Mouse (Mus musculus) liver, adult 2 months (tissue): ENCODE data around the gene Pcx. TPM values are rescaled to one million over a fixed set of nuclear protein-coding genes. Genes with fewer than 3 reads are reported as not detected.

Experiments used
- DNase-seq: peaks from one replicate; pipeline ENCODE4 v3.0.0-alpha.2; 2011; ENCODE audit warnings: low read depth, low spot score; ENCODE audit errors: extremely low read depth
- H3K27ac ChIP-seq: fragments of 200-500 bp; replicated peaks from 2 replicates; pipeline ENCODE4 v1.5.1; 2012; ENCODE audit warnings: low read depth, mild to moderate bottlenecking, control low read depth, inconsistent platforms, low read length; ENCODE audit not compliant: insufficient read depth
- H3K27me3 ChIP-seq: fragments of 200-500 bp; 2 replicates; pipeline ENCODE4 v1.6.1; 2012; ENCODE audit warnings: mild to moderate bottlenecking, moderate library complexity, low read length, inconsistent platforms; ENCODE audit not compliant: control insufficient read depth, insufficient read depth
- H3K36me3 ChIP-seq: fragments of 200-500 bp; 2 replicates; pipeline ENCODE4 v1.6.1; 2012; ENCODE audit warnings: low read length, inconsistent platforms; ENCODE audit not compliant: control insufficient read depth, insufficient read depth
- H3K4me1 ChIP-seq: fragments of 200-500 bp; 2 replicates; pipeline ENCODE4 v1.6.1; 2011; ENCODE audit warnings: low read length; ENCODE audit not compliant: control insufficient read depth, insufficient read depth
- H3K4me3 ChIP-seq: fragments of 200-500 bp; 2 replicates; pipeline ENCODE4 v1.5.1; 2011; ENCODE audit warnings: low read depth, mild to moderate bottlenecking, control low read depth, low read length, moderate library complexity; ENCODE audit not compliant: insufficient read depth
- H3K79me2 ChIP-seq: fragments of 200-500 bp; 2 replicates; pipeline ENCODE4 v1.6.1; 2012; ENCODE audit warnings: inconsistent platforms, mild to moderate bottlenecking, low read length, moderate library complexity; ENCODE audit not compliant: control insufficient read depth, insufficient read depth
- H3K9ac ChIP-seq: fragments of 200-500 bp; 2 replicates; pipeline ENCODE4 v1.6.1; 2012; ENCODE audit warnings: low read depth, mild to moderate bottlenecking, control low read depth, inconsistent platforms, low read length
- CTCF ChIP-seq: fragments of 200-500 bp; IDR thresholded peaks from 2 replicates; pipeline ENCODE4 v1.5.1; 2011; ENCODE audit warnings: low read depth, low read length, control low read depth
- POLR2A ChIP-seq: fragments of 200-500 bp; IDR thresholded peaks from 2 replicates; pipeline ENCODE4 v1.6.1; 2011; ENCODE audit warnings: low read length, control low read depth; ENCODE audit not compliant: insufficient read depth; ENCODE audit errors: extremely low read depth
- WGBS: fragments of 180-500 bp; shearing (Covaris S2); methylation state at CpG from one replicate; pipeline ENCODE4 v1.1.7; 2018; 5-methylcytosine and 5-hydroxymethylcytosine counted together
- polyA plus RNA-seq: library from polyadenylated mRNA; depleted of rRNA; stranded (reverse); fragments of >200 nt; gene quantifications from 2 replicates; pipeline ENCODE4 v1.2.3, GENCODE M21; 2012
- total RNA-seq: library from RNA; depleted of rRNA; stranded (reverse); fragments of >200 nt; gene quantifications from 2 replicates; pipeline ENCODE4 v1.2.3, GENCODE M21; 2014

Gene Pcx
- total and polyA plus RNA-seq, 2 experiments, result 237 to 269 TPM

DNA sequence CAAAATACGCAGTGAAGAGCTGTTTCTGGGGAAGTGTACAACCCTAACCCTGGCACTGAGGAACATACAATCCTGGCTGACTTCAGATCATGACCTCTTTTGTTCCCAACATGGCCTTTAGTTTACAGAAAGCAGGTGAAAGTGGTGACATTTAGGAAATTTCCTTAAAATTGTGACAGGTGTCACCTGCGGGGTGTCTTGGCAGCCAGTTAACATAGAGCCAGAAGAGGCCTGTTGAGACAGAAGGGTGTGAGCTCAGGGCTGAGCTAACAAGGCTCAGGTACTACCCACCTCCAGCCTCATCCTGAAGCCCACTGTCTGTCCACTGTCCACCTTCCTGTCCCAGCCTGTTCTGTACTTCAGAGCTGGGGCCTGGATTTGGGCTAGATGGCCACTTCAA, 30.2 kb upstream of the Pcx start:
- DNase-seq, result no peak
- no peaks in the 10 kb centered on the region for H3K79me2 ChIP-seq
- WGBS, result 88% methylated on average over 2 of the region's 2 CpGs
- TF ChIP-seq POLR2A (no peak), CTCF (no peak)
- no peaks in the 10 kb centered on the region for H3K36me3 ChIP-seq
- H3K9ac ChIP-seq, result no peak overlapping the region
- H3K4me1 ChIP-seq, result peaks cover 6% of the 10 kb centered on the region; the same call in 1 of the 2 replicates
- no peak overlapping the region for H3K4me3 ChIP-seq
- H3K27me3 ChIP-seq, result peaks cover 5% of the 10 kb centered on the region; the same call in 1 of the 2 replicates
- no peak overlapping the region for H3K27ac ChIP-seq

DNA sequence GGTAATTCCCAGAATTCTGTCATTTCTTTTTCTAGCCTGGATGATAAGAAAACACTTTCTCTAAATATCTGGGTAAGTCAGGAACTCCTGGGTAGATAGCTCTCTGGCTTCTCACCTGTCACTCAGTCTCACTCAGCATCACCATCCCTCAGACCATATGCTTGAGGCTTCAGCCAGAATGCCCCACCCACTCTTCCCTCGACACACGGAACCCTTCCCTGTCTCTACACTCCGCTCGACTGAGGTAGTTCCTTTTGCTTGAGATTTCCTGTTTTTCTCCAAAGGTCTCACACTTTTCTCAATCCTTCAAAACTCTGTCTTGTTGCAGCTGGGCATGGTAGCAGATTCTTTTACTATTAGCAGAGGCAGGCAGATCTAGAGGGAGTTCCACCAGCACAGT, 28.9 kb upstream of the Pcx start:
- H3K4me3 ChIP-seq, result no peak overlapping the region
- H3K4me1 ChIP-seq, result peaks cover 6% of the 10 kb centered on the region; the same call in 1 of the 2 replicates
- no peak overlapping the region for H3K9ac ChIP-seq
- H3K27me3 ChIP-seq, result peaks cover 5% of the 10 kb centered on the region; the same call in 1 of the 2 replicates
- no peak overlapping the region for H3K27ac ChIP-seq
- TF ChIP-seq CTCF, result no peak
- no peak for TF ChIP-seq POLR2A
- DNase-seq, result no peak
- no peaks in the 10 kb centered on the region for H3K36me3 ChIP-seq
- H3K79me2 ChIP-seq, result no peaks in the 10 kb centered on the region
- WGBS, result 71% methylated on average over 4 of the region's 4 CpGs

DNA sequence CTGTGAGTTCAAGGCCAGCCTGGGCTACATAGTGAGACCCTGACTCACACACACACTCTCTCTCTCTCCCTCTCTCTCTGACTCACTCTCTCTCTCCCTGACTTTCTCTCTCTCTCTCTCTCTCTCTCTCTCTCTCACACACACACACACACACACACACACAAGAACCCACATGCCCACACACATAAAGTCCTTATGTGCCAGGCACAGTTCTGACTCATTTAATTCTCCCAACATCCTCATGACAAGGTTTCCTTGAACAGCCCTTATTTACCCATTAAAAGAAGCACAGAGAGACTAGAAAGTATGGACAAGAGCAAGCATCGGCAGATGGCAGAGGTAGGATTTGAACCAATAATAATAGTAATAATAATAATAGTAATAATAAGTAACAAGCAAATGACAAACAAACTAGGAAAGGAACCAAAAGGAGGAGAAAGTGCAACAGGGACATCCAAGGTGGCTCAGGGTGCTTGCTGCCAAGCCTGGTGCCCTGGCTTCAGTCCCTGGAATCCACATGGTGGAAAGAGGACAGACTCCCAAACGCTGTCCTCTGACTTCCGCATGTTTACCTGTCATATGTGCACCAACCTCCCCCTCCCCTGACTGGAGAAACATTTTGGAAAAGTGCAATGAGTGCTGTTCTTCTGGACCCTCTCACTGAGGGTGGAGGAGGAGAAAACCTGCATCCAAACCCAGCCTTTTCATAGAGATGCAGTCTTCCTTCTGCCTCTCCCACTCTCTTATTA, 28.0 kb upstream of the Pcx start:
- no peaks in the 10 kb centered on the region for H3K79me2 ChIP-seq
- 81% methylated on average over 3 of the region's 3 CpGs for WGBS
- no peak for TF ChIP-seq POLR2A
- TF ChIP-seq CTCF, result no peak
- H3K4me3 ChIP-seq, result no peak overlapping the region
- H3K36me3 ChIP-seq, result no peaks in the 10 kb centered on the region
- peaks cover 3% of the 10 kb centered on the region; the same call in 1 of the 2 replicates for H3K4me1 ChIP-seq
- DNase-seq, result no peak
- no peak overlapping the region for H3K27ac ChIP-seq
- H3K9ac ChIP-seq, result no peak overlapping the region
- no peaks in the 10 kb centered on the region for H3K27me3 ChIP-seq

DNA sequence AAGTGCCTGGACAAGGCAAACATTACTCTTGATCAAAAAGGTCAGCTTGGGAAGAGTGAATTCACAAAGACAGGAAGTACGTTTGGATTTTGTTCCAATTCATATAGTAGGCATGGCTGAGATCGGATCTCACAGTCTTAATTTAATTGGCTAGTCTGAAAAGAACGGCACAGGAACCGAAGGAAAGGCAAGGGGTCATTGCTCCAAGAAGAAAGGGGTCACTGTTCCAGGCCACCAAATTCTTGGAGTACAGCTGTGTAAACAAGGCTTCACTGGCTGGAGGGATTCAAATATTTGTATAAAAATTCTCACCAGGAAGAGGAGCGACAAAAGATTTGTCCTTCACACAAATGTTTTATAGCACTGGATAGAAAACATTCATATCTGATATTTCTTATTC, 25.3 kb upstream of the Pcx start:
- no peaks in the 10 kb centered on the region for H3K36me3 ChIP-seq
- no peak overlapping the region for H3K4me3 ChIP-seq
- no peak overlapping the region for H3K9ac ChIP-seq
- no peak overlapping the region; the same call in 1 of the 2 replicates for H3K27ac ChIP-seq
- DNase-seq, result no peak
- no peaks in the 10 kb centered on the region for H3K27me3 ChIP-seq
- no peaks in the 10 kb centered on the region for H3K4me1 ChIP-seq
- WGBS, result 58% methylated on average over 5 of the region's 5 CpGs
- H3K79me2 ChIP-seq, result no peaks in the 10 kb centered on the region
- no peak for TF ChIP-seq CTCF
- no peak for TF ChIP-seq POLR2A

DNA sequence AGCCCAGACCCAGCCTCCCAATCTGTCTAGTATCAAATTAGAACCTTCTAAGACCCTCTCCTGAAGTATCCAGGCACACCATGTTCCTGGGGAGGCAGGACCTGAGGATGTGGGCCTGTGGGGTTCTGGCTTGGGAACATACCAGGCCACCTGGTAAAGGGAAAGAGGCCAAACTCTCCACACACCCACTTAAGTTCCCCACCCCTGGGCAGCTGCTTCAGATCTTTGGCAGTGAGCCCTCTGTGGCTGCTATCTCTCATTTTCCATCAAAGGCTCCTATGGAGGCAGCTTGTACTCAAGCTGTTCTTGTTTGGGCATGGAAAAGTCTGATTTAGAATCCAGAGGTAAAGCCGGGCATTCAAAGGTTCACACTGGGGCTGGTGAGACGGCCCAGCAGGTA, 22.4 kb upstream of the Pcx start:
- Histone ChIP-seq H3K27me3 (no peaks in the 10 kb centered on the region), H3K4me3 (no peak overlapping the region), H3K27ac (no peak overlapping the region), H3K36me3 (no peaks in the 10 kb centered on the region), H3K4me1 (no peaks in the 10 kb centered on the region; the same call in 1 of the 2 replicates), H3K9ac (no peak overlapping the region), H3K79me2 (no peaks in the 10 kb centered on the region)
- WGBS, result 90% methylated on average over 2 of the region's 2 CpGs
- TF ChIP-seq POLR2A (no peak), CTCF (no peak)
- no peak for DNase-seq

DNA sequence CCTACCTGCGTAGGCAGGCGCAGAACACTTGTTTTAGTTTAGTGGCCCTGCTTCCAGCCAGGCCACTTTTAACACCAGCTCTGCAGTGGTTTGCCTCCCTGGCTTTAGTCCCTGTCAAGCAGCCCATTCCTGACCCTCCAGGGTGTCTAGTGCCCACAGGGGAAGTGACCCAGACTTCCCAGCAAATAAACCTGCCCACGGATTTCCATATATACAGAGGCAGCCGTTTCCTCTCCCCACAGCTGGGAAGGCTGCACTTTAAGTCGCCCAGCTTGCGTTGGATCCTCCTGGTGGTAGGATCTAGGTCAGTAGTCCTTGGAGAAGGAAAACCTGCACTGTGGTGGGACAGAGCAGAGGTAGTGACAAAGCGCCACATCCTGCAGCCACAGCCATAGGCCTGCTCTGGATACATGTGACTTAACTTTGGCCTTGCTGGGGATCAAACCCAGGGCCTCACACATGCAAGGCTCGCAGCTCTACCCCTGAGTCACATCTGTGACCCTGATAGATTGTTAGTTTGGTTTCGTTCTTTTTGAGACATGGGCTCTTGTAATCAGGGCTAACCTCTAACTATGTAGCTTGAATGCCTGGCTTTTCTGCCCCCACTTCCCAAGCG, 19.1 kb upstream of the Pcx start:
- no peaks in the 10 kb centered on the region; the same call in 1 of the 2 replicates for H3K4me1 ChIP-seq
- no peak overlapping the region for H3K4me3 ChIP-seq
- WGBS, result 83% methylated on average over 10 of the region's 10 CpGs
- no peak for DNase-seq
- no peak overlapping the region for H3K9ac ChIP-seq
- H3K79me2 ChIP-seq, result no peaks in the 10 kb centered on the region
- H3K36me3 ChIP-seq, result no peaks in the 10 kb centered on the region
- H3K27me3 ChIP-seq, result no peaks in the 10 kb centered on the region
- TF ChIP-seq POLR2A, result no peak
- no peak for TF ChIP-seq CTCF
- H3K27ac ChIP-seq, result no peak overlapping the region
